Mouse (Mus musculus) kidney, postnatal 0 days (tissue): ENCODE results near the gene Prrg3. TPM values are rescaled to one million over a fixed set of nuclear protein-coding genes. Genes with fewer than 3 reads are reported as not detected.
A peak's percentile ranks its signal among the peaks of the same experiment; 100 is the strongest.

ENCODE experiments used
- ATAC-seq: fragments of 200-750 bp; cut with Nextera tagmentation; replicated peaks from 2 replicates; pipeline ENCODE4 v1.8.0; 2017; ENCODE audit warnings: low read depth, moderate number of reproducible peaks, moderate TSS enrichment, moderate library complexity; ENCODE audit not compliant: low FRiP score
- DNase-seq: peaks from one replicate; pipeline ENCODE4 v3.0.0-alpha.2; 2016; ENCODE audit warnings: low spot score
- H3K27ac ChIP-seq: fragments of 300-500 bp; sonication (generic); 2 replicates; pipeline ENCODE4 v1.5.1; 2014; ENCODE audit warnings: mild to moderate bottlenecking
- H3K27me3 ChIP-seq: fragments of 300-500 bp; sonication (generic); 2 replicates; pipeline ENCODE4 v1.6.1; 2014; ENCODE audit warnings: low read length, mixed read lengths; ENCODE audit not compliant: insufficient read depth
- H3K36me3 ChIP-seq: fragments of 300-500 bp; sonication (generic); 2 replicates; pipeline ENCODE4 v1.6.1; 2014; ENCODE audit warnings: low read length, mixed read lengths; ENCODE audit not compliant: insufficient read depth
- H3K4me1 ChIP-seq: fragments of 300-500 bp; sonication (generic); replicated peaks from 2 replicates; pipeline ENCODE4 v1.6.1; 2014; ENCODE audit warnings: antibody characterized with exemption, low read length, mixed read lengths; ENCODE audit not compliant: insufficient read depth
- H3K4me2 ChIP-seq: fragments of 300-500 bp; sonication (generic); 2 replicates; pipeline ENCODE4 v1.6.1; 2014; ENCODE audit warnings: mild to moderate bottlenecking, low read length, moderate library complexity, mixed read lengths
- H3K4me3 ChIP-seq: fragments of 300-500 bp; sonication (generic); replicated peaks from 2 replicates; pipeline ENCODE4 v1.5.1; 2014; ENCODE audit warnings: low read depth, low read length
- H3K9ac ChIP-seq: fragments of 300-500 bp; sonication (generic); 2 replicates; pipeline ENCODE4 v1.6.1; 2014; ENCODE audit warnings: low read depth, low read length
- H3K9me3 ChIP-seq: fragments of 300-500 bp; sonication (generic); replicated peaks from 2 replicates; pipeline ENCODE4 v1.6.1; 2016; ENCODE audit warnings: low read length, inconsistent platforms, mixed read lengths
- CTCF ChIP-seq: IDR thresholded peaks from 2 replicates; pipeline ENCODE4 v1.5.1; 2016; ENCODE audit warnings: antibody characterized with exemption, low read depth, mild to moderate bottlenecking, moderate library complexity
- WGBS: fragments of 180-500 bp; shearing (Covaris S2); extraction: QIAGEN DNeasy Blood & Tissue Kit; methylation state at CpG from one replicate; pipeline ENCODE4 v1.1.7; 2014; 5-methylcytosine and 5-hydroxymethylcytosine counted together
- polyA plus RNA-seq: library from polyadenylated mRNA; unstranded; fragments of >200 nt; fragmentation: Nextera tagmentation; extraction: Ambion mirVana; gene quantifications from 2 replicates; pipeline ENCODE4 v1.2.1, GENCODE M21; 2015

Gene Prrg3
- polyA plus RNA-seq, 1 experiment from 2014 or later: 4.4 TPM

GRCm38 (mm10) chrX:71991549-71991948 lies 29.1 kb downstream of the Prrg3 start, which contains the start of gene Cnga2:
Cnga2 (plus strand) TSS chrX:71991849.
- H3K4me2 ChIP-seq: no peak within 1 kb of the TSS
- no peaks in the 10 kb centered on the region for H3K9me3 ChIP-seq
- no peak for TF ChIP-seq CTCF
- no peak within 1 kb of the TSS for H3K27ac ChIP-seq
- WGBS: 86% methylated on average over 3 of the region's 3 CpGs
- ATAC-seq (no peak), DNase-seq (no peak)
- H3K36me3 ChIP-seq: no peaks in the 10 kb centered on the region
- no peak within 1 kb of the TSS for H3K9ac ChIP-seq
- H3K4me3 ChIP-seq: no peak within 1 kb of the TSS
- no peaks in the 10 kb centered on the region for H3K27me3 ChIP-seq
- H3K4me1 ChIP-seq: no peaks in the 10 kb centered on the region

- Histone ChIP-seq H3K4me2 (no peak overlapping the region), H3K36me3 (no peaks in the 10 kb centered on the region), H3K9ac (no peak overlapping the region), H3K9me3 (no peaks in the 10 kb centered on the region), H3K4me1 (no peaks in the 10 kb centered on the region), H3K27me3 (no peaks in the 10 kb centered on the region), H3K4me3 (no peak overlapping the region), H3K27ac (no peak overlapping the region)
- 45% methylated on average over 1 of the region's 1 CpGs for WGBS
- no peak for DNase-seq
- no peak for TF ChIP-seq CTCF
- ATAC-seq: no peak
Observed at GRCm38 (mm10) chrX:71995972-71996371, 33.5 kb downstream of the Prrg3 start.

- H3K4me3 ChIP-seq: no peak overlapping the region
- no peaks in the 10 kb centered on the region for H3K27me3 ChIP-seq
- DNase-seq (no peak), ATAC-seq (no peak)
- TF ChIP-seq CTCF: no peak
- H3K9ac ChIP-seq: no peak overlapping the region
- no peak overlapping the region for H3K27ac ChIP-seq
- H3K9me3 ChIP-seq: no peaks in the 10 kb centered on the region
- no peaks in the 10 kb centered on the region for H3K4me1 ChIP-seq
- no peaks in the 10 kb centered on the region for H3K36me3 ChIP-seq
- H3K4me2 ChIP-seq: no peak overlapping the region
Observed at GRCm38 (mm10) chrX:72009930-72010329, 47.5 kb downstream of the Prrg3 start.

- no peak for TF ChIP-seq CTCF
- 65% methylated on average over 9 of the region's 9 CpGs for WGBS
- no peak overlapping the region for H3K9ac ChIP-seq
- DNase-seq (peak; percentile 25), ATAC-seq (no peak)
- no peak overlapping the region for H3K4me2 ChIP-seq
- H3K4me3 ChIP-seq: no peak overlapping the region
- no peaks in the 10 kb centered on the region for H3K9me3 ChIP-seq
- H3K27me3 ChIP-seq: no peaks in the 10 kb centered on the region
- no peak overlapping the region for H3K27ac ChIP-seq
- H3K36me3 ChIP-seq: no peaks in the 10 kb centered on the region
- no peaks in the 10 kb centered on the region for H3K4me1 ChIP-seq
Observed at GRCm38 (mm10) chrX:72012236-72012635, 49.8 kb downstream of the Prrg3 start.

- H3K4me3 ChIP-seq: no peak overlapping the region
- H3K4me2 ChIP-seq: no peak overlapping the region
- no peaks in the 10 kb centered on the region for H3K4me1 ChIP-seq
- ATAC-seq (no peak), DNase-seq (peak; percentile 11)
- no peaks in the 10 kb centered on the region for H3K9me3 ChIP-seq
- H3K27ac ChIP-seq: no peak overlapping the region
- H3K9ac ChIP-seq: no peak overlapping the region
- TF ChIP-seq CTCF: peak; percentile 65
- 31% methylated on average over 3 of the region's 3 CpGs for WGBS
- H3K27me3 ChIP-seq: no peaks in the 10 kb centered on the region
- H3K36me3 ChIP-seq: no peaks in the 10 kb centered on the region
Observed at GRCm38 (mm10) chrX:72012804-72013203, 50.4 kb downstream of the Prrg3 start.

GRCm38 (mm10) chrX:72022241-72022640 lies 59.8 kb downstream of the Prrg3 start:
- 78% methylated on average over 1 of the region's 1 CpGs for WGBS
- no peak overlapping the region for H3K27ac ChIP-seq
- H3K9ac ChIP-seq: no peak overlapping the region
- no peaks in the 10 kb centered on the region for H3K27me3 ChIP-seq
- H3K4me3 ChIP-seq: no peak overlapping the region
- no peak overlapping the region for H3K4me2 ChIP-seq
- no peak for TF ChIP-seq CTCF
- ATAC-seq: no peak
- no peaks in the 10 kb centered on the region for H3K36me3 ChIP-seq
- no peaks in the 10 kb centered on the region for H3K9me3 ChIP-seq
- DNase-seq: no peak
- H3K4me1 ChIP-seq: no peaks in the 10 kb centered on the region

Other genes starting within 250 kb of the Prrg3 start
- 56.5 and 62.6 TPM in 2 replicates for gene Vma21, start 146.7 kb upstream of the Prrg3 start, polyA plus RNA-seq
- gene Gm1141, start 41.6 kb upstream of the Prrg3 start, polyA plus RNA-seq: not detected in 2 replicates
- not detected in 2 replicates for gene Fate1, start 10.4 kb downstream of the Prrg3 start, polyA plus RNA-seq
- 0.06 TPM in 1 of 2 replicates, not detected in the other for gene Cnga2, start 29.2 kb downstream of the Prrg3 start, polyA plus RNA-seq